Mouse (Mus musculus) bone marrow macrophage, adult 2 months (primary cell): Measurements from ENCODE around the gene Timm8a2.

ENCODE experiments used
- CTCF ChIP-seq: IDR thresholded peaks from 2 replicates; pipeline ENCODE4 v1.5.1; 2012; ENCODE audit warnings: low read depth, mild to moderate bottlenecking, low read length, moderate library complexity
- POLR2A ChIP-seq: IDR thresholded peaks from 2 replicates; pipeline ENCODE4 v1.6.1; 2012; ENCODE audit warnings: mild to moderate bottlenecking, low read depth, low read length, borderline replicate concordance

DNA sequence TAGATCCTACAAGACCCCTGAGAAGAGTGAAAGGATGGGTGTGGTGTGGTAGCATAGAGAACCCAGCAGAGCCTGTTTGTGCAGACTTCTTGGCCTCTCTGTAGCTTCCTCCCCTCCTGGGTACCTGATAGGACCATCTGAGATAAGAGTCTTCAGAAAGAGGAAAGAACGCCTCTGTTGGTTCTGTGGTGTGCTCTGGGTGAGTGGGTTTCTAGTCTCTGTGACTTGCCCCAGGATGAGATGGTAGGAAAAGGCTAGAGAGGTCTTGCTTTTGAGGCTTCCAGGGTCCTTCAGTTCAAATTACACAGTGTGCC lies 39.0 kb upstream of the Timm8a2 start:
- no peak for TF ChIP-seq POLR2A
- no peak for TF ChIP-seq CTCF
